Mouse (Mus musculus) liver, embryonic 14.5 days (tissue): ENCODE measurements around the gene Tchp. TPM values are rescaled to one million over a fixed set of nuclear protein-coding genes. Genes with fewer than 3 reads are reported as not detected.

Experiments
- ATAC-seq: fragments of 200-750 bp; cut with Nextera tagmentation; 2 replicates; pipeline ENCODE4 v1.8.0; 2017; ENCODE audit warnings: moderate number of reproducible peaks, mild to moderate bottlenecking, moderate library complexity; ENCODE audit not compliant: insufficient read depth
- DNase-seq, 3 experiments: peaks; one replicate each; pipeline ENCODE4 v3.0.0-alpha.2; 2012 to 2013; ENCODE audit warnings: low read depth in 3 of 3, low spot score in 3 of 3
- H3K27ac ChIP-seq: fragments of 300-500 bp; sonication (generic); 2 replicates; pipeline ENCODE4 v1.5.1; 2014; ENCODE audit warnings: moderate library complexity, mild to moderate bottlenecking, control low read depth, inconsistent platforms
- H3K27me3 ChIP-seq: fragments of 300-500 bp; sonication (generic); 2 replicates; pipeline ENCODE4 v1.6.1; 2014; ENCODE audit warnings: mild to moderate bottlenecking, low read length, moderate library complexity; ENCODE audit not compliant: control insufficient read depth, insufficient read depth
- H3K36me3 ChIP-seq: fragments of 300-500 bp; sonication (generic); replicated peaks from 2 replicates; pipeline ENCODE4 v1.6.1; 2014; ENCODE audit warnings: low read depth; ENCODE audit not compliant: control insufficient read depth, insufficient read depth
- H3K4me1 ChIP-seq, 2 experiments: fragments of 200-500 bp in 1 of 2; fragments of 300-500 bp in 1 of 2; sonication (generic) in 1 of 2; replicated peaks; 2 replicates each; pipeline ENCODE4 v1.6.1; 2012 to 2014; ENCODE audit warnings: antibody characterized with exemption in 1 of 2, inconsistent platforms in 1 of 2, low read length in 1 of 2; ENCODE audit not compliant: control insufficient read depth in 2 of 2, insufficient read depth in 2 of 2
- H3K4me2 ChIP-seq: fragments of 300-500 bp; sonication (generic); 2 replicates; pipeline ENCODE4 v1.6.1; 2014; ENCODE audit warnings: low read depth, mild to moderate bottlenecking, control low read depth, moderate library complexity
- H3K4me3 ChIP-seq, 2 experiments: fragments of 200-500 bp in 1 of 2; fragments of 300-500 bp in 1 of 2; sonication (generic) in 1 of 2; 2 replicates each; pipeline ENCODE4 v1.5.1; 2012 to 2014; ENCODE audit warnings: low read depth in 2 of 2, low read length in 2 of 2, mild to moderate bottlenecking in 2 of 2, control low read depth in 1 of 2, inconsistent platforms in 1 of 2, moderate library complexity in 1 of 2; ENCODE audit not compliant: insufficient read depth in 1 of 2
- H3K9ac ChIP-seq: fragments of 300-500 bp; sonication (generic); replicated peaks from 2 replicates; pipeline ENCODE4 v1.6.1; 2014; ENCODE audit warnings: mild to moderate bottlenecking, control low read depth, moderate library complexity
- H3K9me3 ChIP-seq: fragments of 300-500 bp; sonication (generic); 2 replicates; pipeline ENCODE4 v1.6.1; 2016; ENCODE audit warnings: low read length, mixed read lengths; ENCODE audit not compliant: control insufficient read depth
- CTCF ChIP-seq: IDR thresholded peaks from 2 replicates; pipeline ENCODE4 v1.5.1; 2016; ENCODE audit warnings: antibody characterized with exemption, low read depth, control low read depth
- EP300 ChIP-seq: IDR thresholded peaks from 2 replicates; pipeline ENCODE4 v1.6.1; 2016; ENCODE audit warnings: antibody characterized with exemption, low read depth
- WGBS: fragments of 180-500 bp; shearing (Covaris S2); extraction: QIAGEN DNeasy Blood & Tissue Kit; methylation state at CpG from one replicate; pipeline ENCODE4 v1.1.7; 2014; ENCODE audit not compliant: insufficient replicate concordance; 5-methylcytosine and 5-hydroxymethylcytosine counted together
- polyA plus RNA-seq, 2 experiments: library from polyadenylated mRNA; depleted of rRNA in 1 of 2; stranded (reverse) in 1 of 2; unstranded in 1 of 2; fragments of >200 nt; fragmentation: Nextera tagmentation in 1 of 2; extraction: Ambion mirVana in 1 of 2; gene quantifications; 2 replicates each; pipeline versions ENCODE4 v1.2.1 to v1.2.3; 2012 to 2014

Tchp gene
- polyA plus RNA-seq, 2 experiments: 2.2 to 7.8 TPM

- Histone ChIP-seq H3K4me1 (peaks cover 2 to 3% of the 10 kb centered on the region in 2 experiments; a peak in 1 of 4 replicates), H3K9me3 (no peaks in the 10 kb centered on the region), H3K4me3 (no peak overlapping the region; a peak in 1 of 4 replicates), H3K4me2 (peak overlapping the region; percentile 75), H3K27ac (no peak overlapping the region), H3K27me3 (no peaks in the 10 kb centered on the region), H3K36me3 (no peaks in the 10 kb centered on the region; the same call in 1 of the 2 replicates), H3K9ac (no peak overlapping the region; the same call in 1 of the 2 replicates)
- DNase-seq (no peak), ATAC-seq (no peak)
- no peak for TF ChIP-seq CTCF
- TF ChIP-seq EP300: no peak
- 51% methylated on average over 1 of the region's 1 CpGs for WGBS
Observed at GRCm38 (mm10) chr5:114666659-114667058, 40.9 kb upstream of the Tchp start.

GRCm38 (mm10) chr5:114667228-114667856 is 40.2 kb upstream of the Tchp start:
- peak overlapping the region; percentile 45 to 50 for H3K4me3 ChIP-seq
- DNase-seq (peak; percentile 86 to 91 (median 91)), ATAC-seq (peak; percentile 92)
- H3K9ac ChIP-seq: peak overlapping the region; percentile 44
- no peaks in the 10 kb centered on the region for H3K27me3 ChIP-seq
- peak overlapping the region; percentile 75 for H3K4me2 ChIP-seq
- no peaks in the 10 kb centered on the region; the same call in 1 of the 2 replicates for H3K36me3 ChIP-seq
- no peaks in the 10 kb centered on the region for H3K9me3 ChIP-seq
- peaks cover 2 to 3% of the 10 kb centered on the region in 2 experiments; a peak in 1 of 4 replicates for H3K4me1 ChIP-seq
- 3% methylated on average over 36 of the region's 36 CpGs for WGBS
- TF ChIP-seq EP300 (no peak), CTCF (peak; percentile 100)
- peak overlapping the region; percentile 42 for H3K27ac ChIP-seq

GRCm38 (mm10) chr5:114669014-114669413 is 38.5 kb upstream of the Tchp start:
- DNase-seq (no peak), ATAC-seq (no peak)
- Histone ChIP-seq H3K9me3 (no peaks in the 10 kb centered on the region), H3K27me3 (no peaks in the 10 kb centered on the region), H3K4me2 (no peak overlapping the region), H3K27ac (no peak overlapping the region), H3K4me3 (no peak overlapping the region), H3K4me1 (peaks cover 2 to 3% of the 10 kb centered on the region in 2 experiments; a peak in 1 of 4 replicates), H3K36me3 (no peaks in the 10 kb centered on the region; the same call in 1 of the 2 replicates), H3K9ac (no peak overlapping the region)
- WGBS: 85% methylated on average over 5 of the region's 5 CpGs
- no peak for TF ChIP-seq EP300
- no peak for TF ChIP-seq CTCF

GRCm38 (mm10) chr5:114673114-114673513 is 34.4 kb upstream of the Tchp start:
- no peaks in the 10 kb centered on the region for H3K9me3 ChIP-seq
- ATAC-seq (no peak), DNase-seq (no peak)
- no peak overlapping the region for H3K9ac ChIP-seq
- WGBS: 83% methylated on average over 13 of the region's 13 CpGs
- H3K27ac ChIP-seq: no peak overlapping the region
- H3K36me3 ChIP-seq: no peaks in the 10 kb centered on the region; the same call in 1 of the 2 replicates
- H3K27me3 ChIP-seq: no peaks in the 10 kb centered on the region
- H3K4me2 ChIP-seq: no peak overlapping the region
- TF ChIP-seq EP300 (no peak), CTCF (peak; percentile 43)
- H3K4me1 ChIP-seq: no peaks in the 10 kb centered on the region
- no peak overlapping the region for H3K4me3 ChIP-seq

DNA sequence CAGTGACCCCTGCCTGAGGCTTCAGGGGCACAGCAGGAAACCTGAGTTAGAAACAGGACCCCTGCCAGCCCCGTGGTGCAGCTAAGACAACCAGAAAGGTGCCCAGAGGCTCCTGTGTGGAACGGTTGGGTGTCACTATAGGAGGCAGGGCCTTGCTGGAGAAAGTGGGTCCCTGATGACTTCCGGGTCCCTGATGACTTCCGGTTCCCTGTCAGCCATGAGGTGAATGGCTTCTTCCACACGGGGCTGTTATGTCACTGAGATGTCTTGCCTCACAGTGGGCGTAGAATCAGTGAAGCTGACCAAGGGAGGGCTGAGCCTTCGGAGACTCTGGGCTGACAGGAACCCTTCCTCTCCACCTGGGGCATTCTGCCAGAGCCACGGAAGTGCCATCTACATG is 33.0 kb upstream of the Tchp start:
- Histone ChIP-seq H3K27me3 (no peaks in the 10 kb centered on the region), H3K36me3 (no peaks in the 10 kb centered on the region; the same call in 1 of the 2 replicates), H3K27ac (no peak overlapping the region), H3K9me3 (no peaks in the 10 kb centered on the region), H3K4me1 (no peaks in the 10 kb centered on the region), H3K9ac (no peak overlapping the region), H3K4me3 (no peak overlapping the region), H3K4me2 (no peak overlapping the region)
- no peak for TF ChIP-seq CTCF
- TF ChIP-seq EP300: no peak
- no peak for DNase-seq
- ATAC-seq: no peak
- WGBS: 81% methylated on average over 8 of the region's 8 CpGs
